Mouse (Mus musculus): ENCODE data around the gene Macc1.

DNA sequence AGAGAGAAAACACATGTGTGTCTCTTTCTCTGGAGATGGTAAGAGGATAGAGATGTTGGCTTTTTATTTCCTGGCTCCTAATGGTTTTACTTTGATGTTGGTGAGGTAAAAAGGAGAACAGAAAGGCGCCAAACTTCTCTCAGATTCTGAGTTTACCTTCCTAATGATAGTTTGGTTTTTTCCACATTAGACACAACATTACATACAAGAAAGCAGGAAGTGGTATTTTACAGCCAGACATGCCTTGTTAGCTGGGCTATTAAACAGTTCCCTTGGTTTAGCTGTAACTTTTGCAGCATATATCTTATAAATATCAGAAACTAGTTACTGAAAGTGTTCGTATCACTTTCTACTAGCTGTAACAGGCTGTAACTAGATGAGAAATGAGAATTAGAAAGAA, 96.9 kb downstream of the Macc1 start:
- TF ChIP-seq MAFK (IDR thresholded peaks at IDR 0.05; ENCODE audit: insufficient read depth, low read depth, low read length) (no peak), ZC3H11A (IDR thresholded peaks at IDR 0.05; ENCODE audit: borderline replicate concordance, low read depth, low read length) (no peak), ZNF384 (IDR thresholded peaks at IDR 0.05; ENCODE audit: low read depth, low read length) (no peak), HCFC1 (IDR thresholded peaks at IDR 0.05; ENCODE audit: borderline replicate concordance, insufficient read depth, low read length) (no peak)
